Mouse (Mus musculus): ENCODE measurements around the gene Crls1.

DNA sequence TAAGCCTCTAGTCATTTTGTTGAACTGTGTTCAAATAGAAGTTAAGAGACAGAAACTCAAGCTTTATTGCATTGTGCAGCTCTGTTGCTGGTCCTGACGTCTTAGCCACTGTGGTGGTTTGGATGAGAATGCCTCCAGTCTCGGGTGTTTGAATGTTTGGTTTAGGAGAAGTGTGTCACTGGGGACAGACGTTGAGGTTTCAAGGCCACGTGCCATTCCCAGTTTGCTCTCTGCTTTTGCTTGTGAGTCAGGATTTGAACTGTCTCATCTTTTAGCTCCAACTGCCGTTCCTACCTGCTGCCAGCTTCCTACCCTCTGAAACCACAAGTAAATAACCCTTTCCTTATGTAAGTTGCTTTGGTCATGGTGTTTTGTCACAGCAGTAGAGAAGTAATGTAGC lies 21.1 kb downstream of the Crls1 start:
- TF ChIP-seq CTCF (IDR thresholded peaks at IDR 0.05; ENCODE audit: borderline replicate concordance, control insufficient read depth, extremely low read depth, insufficient read depth, low read length, poor library complexity) (no peak), POLR2A (IDR thresholded peaks at IDR 0.05; ENCODE audit: control insufficient read depth, extremely low read depth, insufficient read depth, low read length, poor library complexity) (no peak)

All from thymus, adult 2 months (tissue).